Mouse (Mus musculus) lung, postnatal 0 days (tissue): Measurements from ENCODE around the gene H2afx.
"Not testable (repeated sequence)": the region's sequence is repeated elsewhere in the genome, so short reads cannot be mapped to it uniquely, and the experiment has no call there.

Source experiments
- CTCF ChIP-seq: IDR thresholded peaks from 2 replicates; pipeline ENCODE4 v1.5.1; 2016; ENCODE audit warnings: antibody characterized with exemption, mild to moderate bottlenecking
- EP300 ChIP-seq: IDR thresholded peaks from 2 replicates; pipeline ENCODE4 v1.6.1; 2016; ENCODE audit warnings: antibody characterized with exemption, mild to moderate bottlenecking, control low read depth

- not testable (repeated sequence) for TF ChIP-seq CTCF, EP300
These were observed 2.0 kb downstream of the H2afx start for GRCm38 (mm10) chr9:44336513-44336912.
